In the genomic region with DNA sequence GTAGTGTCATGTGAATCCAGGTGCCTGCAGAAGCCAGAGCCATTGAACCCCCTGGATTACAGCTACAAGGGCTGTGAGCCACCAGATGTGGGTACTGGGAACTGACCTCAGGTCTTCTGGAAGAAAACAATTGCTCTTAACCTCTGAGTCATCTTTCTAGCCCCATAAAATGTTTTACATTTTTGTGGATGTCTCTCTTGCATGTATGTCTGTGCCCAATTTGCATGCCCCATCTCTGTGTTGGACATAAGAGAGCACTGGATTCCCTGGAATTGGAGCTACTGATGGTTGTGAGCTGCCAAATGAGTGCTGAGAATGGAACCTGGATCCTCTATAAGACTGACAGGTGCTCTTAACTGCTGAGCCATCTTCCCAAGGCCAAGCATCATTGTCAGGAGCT, we compare ENCODE assay signal across 21 mouse cellular contexts.
"Had no signal": no experiment of that assay in that cellular context is flagged by ENCODE, and none has a peak within 500 bp of the region (broad histone marks: within the 10 kb centered on the region; RNA-seq: fewer than 3 reads in every experiment).

No protein-coding gene starts in this region.

- H3K27me3 ChIP-seq: kidney, embryonic 15.5 days; limb, embryonic 12.5 days; limb, embryonic 15.5 days; midbrain, embryonic 13.5 days; neural tube, embryonic 13.5 days had no signal

- H3K9ac ChIP-seq: kidney, embryonic 15.5 days; limb, embryonic 12.5 days; limb, embryonic 15.5 days; liver, embryonic 14.5 days; liver, postnatal 0 days; midbrain, embryonic 13.5 days; neural tube, embryonic 13.5 days had no signal

- ATAC-seq: liver, postnatal 0 days; midbrain, embryonic 13.5 days; midbrain, embryonic 16.5 days had no signal

- H3K9me3 ChIP-seq: kidney, embryonic 15.5 days; limb, embryonic 12.5 days; limb, embryonic 15.5 days; megakaryocyte, embryonic 14.5 days; midbrain, embryonic 10.5 days; midbrain, embryonic 13.5 days; neural tube, embryonic 13.5 days had no signal

- H3K27ac ChIP-seq: kidney, embryonic 15.5 days; limb, embryonic 12.5 days; limb, embryonic 15.5 days; liver, embryonic 14.5 days; midbrain, embryonic 10.5 days; midbrain, embryonic 13.5 days; neural tube, embryonic 13.5 days had no signal

- H3K4me1 ChIP-seq: midbrain, embryonic 13.5 days had no signal

- DNase-seq: kidney, adult 11 months; kidney, adult 8-10 months; kidney, postnatal 10 days; kidney, postnatal 36 days; left cerebral cortex, postnatal 4 days; liver, postnatal 0 days; lung, postnatal 36 days; retina, postnatal 1 day; thymus, adult 18-20 months; thymus, postnatal 36 days had no signal

- H3K4me2 ChIP-seq: kidney, embryonic 15.5 days; limb, embryonic 12.5 days; limb, embryonic 15.5 days; liver, embryonic 11.5 days; midbrain, embryonic 13.5 days; neural tube, embryonic 13.5 days had no signal

- H3K4me3 ChIP-seq: kidney, embryonic 15.5 days; limb, embryonic 12.5 days; limb, embryonic 15.5 days; megakaryocyte, embryonic 14.5 days; midbrain, embryonic 10.5 days; midbrain, embryonic 13.5 days; myocyte; neural tube, embryonic 13.5 days had no signal

- H3K36me3 ChIP-seq: kidney, embryonic 15.5 days; limb, embryonic 12.5 days; limb, embryonic 15.5 days; midbrain, embryonic 10.5 days; midbrain, embryonic 13.5 days; neural tube, embryonic 13.5 days had no signal
